Mouse (Mus musculus): ENCODE data around the gene St6gal1.

Gene St6gal1

DNA sequence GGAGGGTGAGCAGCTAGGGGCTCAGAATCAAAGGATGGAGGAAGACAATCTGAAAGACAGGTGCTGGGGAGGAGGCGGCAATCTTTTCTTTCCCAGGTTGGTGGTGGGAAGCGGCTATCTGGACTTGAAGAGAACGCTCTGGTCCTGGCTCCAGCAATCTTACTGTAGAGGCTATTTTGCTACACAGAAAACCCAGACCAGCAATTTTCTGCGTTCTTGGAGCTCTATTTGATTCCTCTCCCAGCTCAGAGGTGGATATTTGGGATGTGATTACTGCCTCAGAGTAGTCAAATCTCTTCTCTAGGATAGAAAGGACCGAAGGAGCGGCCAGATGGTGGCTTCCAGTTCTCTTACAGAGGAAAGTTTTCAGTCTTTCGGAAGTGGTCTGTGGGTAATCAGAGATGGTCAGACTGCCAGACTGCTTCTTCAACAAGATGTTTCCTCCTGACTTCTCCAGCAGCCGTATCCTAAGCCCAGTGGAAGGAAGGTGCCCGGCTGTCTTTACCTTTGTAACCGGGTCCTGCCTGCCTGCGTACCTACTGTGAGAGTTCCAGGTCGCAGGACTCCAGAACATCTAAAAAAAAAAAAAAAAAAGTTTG is 570 bp upstream of the St6gal1 start:
- DNase-seq = no peak

DNA sequence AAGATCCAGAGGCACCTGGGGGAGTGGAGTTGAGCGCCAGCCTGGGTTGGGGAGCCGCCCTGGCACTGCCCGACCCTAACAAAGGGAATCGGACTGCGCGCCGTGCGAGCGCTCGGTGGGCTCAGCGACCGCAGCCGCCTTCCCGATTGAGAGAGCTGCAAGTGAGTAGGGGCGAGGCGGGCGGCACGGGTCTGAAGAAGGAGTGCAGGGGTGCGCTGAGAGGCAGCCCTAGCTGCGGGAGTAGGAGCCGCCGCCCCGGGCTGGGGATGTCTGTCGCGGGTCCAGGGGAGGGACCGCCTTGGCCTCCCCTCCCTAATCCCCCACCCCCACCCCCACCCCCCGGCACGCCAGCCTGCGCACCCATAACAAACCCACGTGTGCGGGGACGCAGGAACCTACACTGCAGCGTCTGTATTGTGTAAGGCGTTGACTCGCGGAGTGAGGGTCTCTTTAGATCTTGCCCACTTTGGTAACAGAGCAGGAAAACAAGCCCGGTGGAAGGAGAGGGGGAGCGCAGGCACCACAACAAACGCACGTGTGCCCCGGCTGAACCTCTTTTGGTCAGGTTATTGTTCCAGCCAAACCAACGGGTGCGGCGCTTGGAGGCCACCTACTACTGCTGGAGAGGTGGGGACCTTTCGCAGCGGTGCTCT is 655 bp downstream of the St6gal1 start:
- DNase-seq = peak; percentile 48

DNA sequence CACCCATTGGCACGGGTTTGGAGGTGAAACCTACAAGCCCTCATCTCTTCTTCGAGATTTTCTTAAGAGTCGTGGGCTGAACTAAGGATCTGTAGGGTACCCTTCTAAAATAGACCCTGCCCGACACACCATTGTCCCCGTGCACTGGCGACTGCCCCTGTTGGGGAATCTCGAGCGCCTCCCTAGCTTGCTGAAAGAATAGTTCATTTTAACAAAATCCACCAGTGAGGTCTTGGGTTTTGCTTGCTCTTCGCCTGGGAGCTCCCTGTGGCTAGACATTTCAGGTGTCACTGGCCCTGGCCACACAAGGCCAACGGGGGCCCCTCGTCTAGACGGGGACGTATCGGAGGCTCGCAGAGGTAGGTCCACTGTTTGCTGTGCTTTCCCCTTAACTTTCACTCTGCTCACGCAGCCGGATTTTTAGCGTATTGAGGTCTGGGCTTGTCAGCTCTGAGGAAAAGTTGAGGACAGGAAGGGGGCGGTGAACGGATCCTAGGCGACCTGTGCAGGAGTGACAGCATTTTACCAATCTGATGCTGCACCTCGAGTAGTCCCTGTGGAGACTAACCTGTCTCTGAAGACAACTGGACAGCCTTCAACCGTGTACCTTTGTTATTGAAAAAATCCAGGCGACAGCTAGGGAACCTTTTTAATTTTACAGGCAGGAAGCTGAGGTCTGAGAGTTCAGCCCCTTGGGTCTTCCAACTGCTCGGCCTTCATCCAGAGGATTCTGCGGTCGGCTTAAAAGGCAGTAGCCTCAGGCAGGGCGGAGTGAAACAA is 1.5 kb downstream of the St6gal1 start:
- peak; percentile 61 for DNase-seq

DNA sequence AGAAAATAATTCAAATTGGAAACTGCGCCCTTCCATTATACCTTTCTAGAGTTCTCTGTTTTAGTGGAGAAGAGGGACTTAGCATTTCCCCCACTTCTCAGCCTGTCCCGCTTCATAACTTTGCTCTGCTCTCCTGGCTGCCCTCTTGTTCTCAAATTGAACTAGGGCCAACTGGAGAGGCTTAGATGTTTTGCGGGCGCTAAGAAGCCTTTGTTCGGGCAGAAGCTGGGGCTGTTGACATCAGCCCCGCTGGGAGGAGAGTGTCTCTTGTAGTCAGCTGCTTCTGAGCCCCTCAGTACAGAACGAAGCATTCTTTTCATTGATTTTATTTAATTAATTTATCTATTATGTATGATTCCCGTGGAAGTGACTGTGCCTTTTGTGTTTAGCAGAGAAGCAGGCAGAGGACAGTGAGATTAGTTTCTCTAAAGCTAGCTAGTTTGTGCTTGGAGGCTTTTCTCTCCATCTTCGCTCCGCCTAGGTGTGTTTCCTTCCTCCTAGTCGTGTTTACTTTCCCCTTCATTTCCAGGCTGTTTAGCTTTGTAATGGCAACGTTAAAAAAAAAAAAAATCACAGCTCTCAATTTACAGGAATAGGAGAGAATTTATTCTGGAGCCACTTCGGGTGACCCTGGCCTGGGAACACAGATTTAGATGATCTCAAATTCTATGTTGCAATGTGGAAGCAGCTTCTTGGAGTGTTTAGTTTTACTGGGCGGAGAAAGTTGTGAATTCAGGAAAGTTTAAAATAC is 2.2 kb downstream of the St6gal1 start:
- DNase-seq = peak; percentile 47

DNA sequence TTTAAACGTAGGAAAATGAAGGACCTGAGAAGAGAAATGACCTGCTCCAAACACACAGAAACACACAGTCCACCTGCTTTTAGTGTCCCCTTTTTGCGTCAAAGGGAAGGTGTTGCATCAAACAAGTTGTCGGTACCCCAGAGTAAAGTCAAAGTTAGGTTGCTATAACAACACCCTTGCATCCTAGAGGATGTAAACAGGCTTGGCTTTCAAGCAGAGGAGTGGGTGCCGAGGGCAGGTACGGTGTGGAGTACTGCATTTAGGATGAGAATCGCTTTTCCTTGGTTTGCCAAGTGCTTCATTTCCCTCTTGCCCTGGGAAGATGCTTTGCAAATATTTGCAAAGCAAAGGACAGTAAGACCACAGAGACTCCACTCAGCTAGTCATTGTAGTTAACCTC is 3.3 kb downstream of the St6gal1 start:
- no peak for DNase-seq

DNA sequence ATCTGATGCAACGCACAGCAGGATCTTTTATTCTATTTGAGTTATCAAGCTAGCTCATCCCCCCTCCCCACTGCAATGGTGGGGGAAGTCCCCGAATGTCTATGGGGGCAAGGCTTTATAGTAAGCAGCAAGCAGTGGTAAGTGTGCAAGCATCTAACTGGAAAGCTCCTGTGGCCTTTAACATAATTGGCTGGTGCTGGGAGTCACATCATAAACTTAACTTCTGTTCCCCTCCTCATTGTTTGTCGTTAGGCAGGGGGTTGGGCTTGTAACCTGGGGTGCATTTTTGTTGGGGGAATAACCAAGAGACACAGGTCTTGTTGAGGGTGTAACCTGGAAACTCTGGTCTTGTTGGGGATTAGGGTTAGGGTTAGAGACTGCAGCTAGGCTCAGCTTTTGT is 3.9 kb downstream of the St6gal1 start:
- DNase-seq = no peak

DNA sequence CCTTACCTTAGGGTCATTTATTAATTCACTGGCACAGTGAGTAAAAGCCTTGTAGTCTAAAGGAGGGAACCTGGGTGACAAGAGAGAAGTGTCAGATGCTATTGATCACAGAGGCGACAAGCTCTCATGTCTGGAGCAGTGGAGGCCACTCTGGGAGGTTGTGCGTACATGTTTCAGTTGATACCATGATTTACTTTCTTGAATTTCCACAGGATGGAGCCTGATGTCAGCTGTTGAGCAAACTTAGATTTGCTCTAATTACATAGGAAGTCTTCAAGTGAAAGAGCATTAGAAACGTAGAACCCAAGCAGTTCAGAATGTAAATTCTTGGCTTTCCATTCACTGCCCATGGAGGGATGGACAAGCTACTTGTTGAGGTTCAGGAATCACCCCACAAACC is 5.4 kb downstream of the St6gal1 start:
- no peak for DNase-seq

DNA sequence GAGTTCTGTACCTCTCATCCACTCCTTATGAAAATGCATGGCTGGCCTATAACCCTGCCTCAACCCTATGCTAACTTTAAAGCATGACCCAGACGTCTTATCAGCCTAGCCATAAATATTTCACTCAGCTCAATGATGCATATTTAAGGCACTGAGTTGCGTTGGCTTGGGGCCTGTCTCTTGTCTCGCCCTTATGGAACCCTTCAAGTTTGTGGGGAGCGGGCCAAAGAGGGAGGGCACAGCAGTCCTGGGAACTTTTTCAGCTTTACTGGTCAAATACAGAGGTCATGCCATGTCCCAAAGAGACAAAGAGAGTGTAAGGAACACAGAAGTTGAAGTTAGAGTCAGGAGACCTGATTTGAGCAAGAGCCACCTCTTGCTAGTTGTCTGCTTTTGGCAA is 6.6 kb downstream of the St6gal1 start:
- peak; percentile 72 for DNase-seq

DNA sequence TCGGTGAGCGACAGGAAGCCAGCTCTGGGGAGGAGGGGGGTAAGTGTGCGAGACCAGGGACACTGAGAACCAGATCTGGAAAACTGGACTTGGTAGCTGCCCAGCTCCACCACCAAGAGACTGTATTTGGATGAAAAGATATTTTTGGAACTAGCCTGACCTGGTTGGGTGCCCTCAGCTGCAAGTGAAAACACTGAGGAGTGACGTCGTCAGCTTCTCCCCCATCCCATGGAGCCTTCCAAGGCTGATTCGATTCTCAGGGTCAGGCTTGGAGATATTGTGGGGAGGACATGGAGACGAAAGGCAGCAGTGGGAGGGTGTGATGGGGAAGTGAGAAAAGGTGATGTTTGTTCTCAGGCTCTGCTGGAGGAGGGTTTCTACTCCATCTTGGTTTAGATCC is 8.2 kb downstream of the St6gal1 start:
- DNase-seq = peak; percentile 50

DNA sequence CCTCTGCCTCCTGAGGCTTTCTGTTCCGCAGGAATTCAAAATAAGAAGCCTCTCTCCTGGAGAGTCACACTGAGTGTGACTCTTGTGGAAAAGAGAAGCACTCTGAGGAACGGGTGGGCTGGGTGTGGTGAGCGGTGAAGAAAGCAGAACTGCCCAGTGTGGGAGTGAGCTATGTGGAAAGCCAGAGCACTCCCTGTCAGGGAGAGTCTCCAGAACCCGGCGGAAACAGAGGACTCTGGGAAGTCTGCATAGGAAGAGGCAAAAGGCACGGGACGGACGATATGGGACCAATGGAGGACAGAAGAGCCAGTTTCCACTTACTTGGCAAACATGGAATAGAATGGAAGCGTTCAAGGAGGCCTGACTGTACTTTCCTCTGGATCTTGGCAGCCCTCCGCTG is 9.0 kb downstream of the St6gal1 start:
- peak; percentile 78 for DNase-seq

DNA sequence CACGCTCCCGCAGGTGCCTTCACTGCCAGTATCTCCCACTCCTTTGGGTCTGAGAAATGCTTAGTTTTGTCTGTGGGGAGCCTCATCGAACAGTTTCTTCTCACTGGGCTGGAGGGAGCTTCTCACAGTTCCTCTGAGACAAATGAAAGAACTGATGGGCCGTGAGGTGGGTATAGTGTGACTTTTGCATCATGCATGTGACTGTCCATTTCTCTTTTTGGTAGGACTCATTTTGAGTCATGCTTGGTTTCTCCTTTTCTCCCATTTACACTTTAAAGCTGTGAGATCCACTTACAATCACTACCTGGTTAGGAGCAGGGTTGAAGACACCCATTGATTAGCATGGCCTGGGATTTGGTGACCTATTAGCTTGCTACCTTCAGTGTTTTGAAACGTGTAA is 10.0 kb downstream of the St6gal1 start:
- DNase-seq = no peak

DNA sequence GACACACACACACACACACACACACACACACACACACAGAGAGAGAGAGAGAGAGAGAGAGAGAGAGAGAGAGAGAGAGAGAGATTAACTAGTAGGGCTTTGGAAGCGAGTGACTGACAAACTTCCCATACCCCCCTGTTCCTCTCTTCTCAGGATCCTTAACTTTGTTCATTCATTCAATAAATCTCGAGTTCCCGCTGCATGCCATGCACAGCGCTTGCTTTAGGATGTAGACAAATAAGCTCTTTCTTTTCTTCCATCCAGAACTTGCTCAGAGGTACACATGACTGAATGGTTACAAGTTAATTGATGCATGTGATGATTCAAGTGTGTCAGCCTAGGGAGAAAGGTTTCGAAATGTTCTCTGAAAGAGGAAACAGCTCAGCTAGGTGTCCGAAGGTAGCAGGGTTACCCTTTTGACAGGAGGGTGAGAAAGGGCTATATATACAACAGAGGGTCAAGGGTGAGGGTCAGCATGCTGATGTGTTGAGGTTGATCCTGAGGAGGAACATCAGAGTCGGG is 10.7 kb downstream of the St6gal1 start:
- DNase-seq = no peak

DNA sequence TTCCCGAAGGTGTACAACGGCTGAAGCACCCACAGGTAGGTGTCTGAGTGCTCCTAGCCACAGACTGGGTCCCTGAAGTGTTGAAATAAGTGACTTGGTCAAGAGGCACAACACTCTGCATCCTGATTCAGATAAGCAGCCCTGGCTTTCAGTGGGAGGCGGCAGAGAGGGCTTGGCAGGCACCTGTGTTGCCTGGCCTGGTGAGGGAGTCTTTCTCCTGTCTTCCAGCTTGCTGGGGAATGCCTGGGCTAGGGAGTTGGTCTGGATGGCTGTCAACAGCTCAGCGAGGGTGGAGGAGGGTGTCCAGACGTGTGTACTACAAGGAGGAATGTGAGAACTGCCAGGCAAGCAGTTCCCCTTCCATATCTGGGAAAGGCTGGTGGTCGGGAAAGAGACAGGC is 15.0 kb downstream of the St6gal1 start:
- peak; percentile 72 for DNase-seq

DNA sequence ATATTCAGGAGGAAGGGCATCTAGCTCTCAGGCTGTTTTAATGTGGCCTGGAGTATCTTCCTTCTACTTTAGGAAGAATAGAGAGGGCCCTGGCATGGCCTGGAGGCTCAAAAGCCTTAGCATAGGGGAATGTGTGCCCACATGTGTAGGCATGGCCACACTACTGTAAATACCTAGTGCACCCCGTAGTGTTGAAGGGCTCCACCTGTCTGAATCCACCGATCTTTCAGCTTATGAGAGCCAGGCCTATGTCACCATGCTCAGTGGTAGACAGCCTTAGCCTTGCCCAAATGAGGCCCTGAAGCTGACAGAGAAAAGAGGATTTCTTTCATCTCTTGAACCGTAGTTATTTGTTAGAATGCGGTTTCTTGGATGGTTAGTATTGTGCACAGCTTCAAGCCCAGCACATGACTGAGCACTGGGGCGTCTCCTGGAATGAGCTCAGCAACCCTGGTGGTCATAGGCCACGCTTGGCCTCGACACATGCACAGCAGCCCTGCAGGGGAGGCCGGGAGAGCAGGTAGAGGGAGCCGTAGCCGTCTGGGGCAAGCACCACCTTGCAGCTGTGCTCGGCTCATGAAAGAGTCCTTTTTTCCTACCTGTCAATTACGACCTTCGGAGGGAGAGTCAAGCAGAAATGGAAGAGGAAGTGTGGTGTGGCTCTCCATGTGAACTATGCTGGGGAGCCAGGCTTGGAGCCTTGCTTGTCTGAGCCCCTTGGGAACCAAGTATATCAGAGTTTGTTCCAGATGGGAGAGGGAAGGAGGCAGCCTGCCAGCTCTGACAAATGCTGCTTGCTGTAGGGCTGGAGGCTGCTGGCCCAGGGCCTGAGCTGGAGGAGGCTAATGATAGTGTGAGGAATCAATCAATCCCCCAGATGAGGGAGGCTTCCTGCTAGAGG is 15.8 kb downstream of the St6gal1 start:
- peak; percentile 83 for DNase-seq

DNA sequence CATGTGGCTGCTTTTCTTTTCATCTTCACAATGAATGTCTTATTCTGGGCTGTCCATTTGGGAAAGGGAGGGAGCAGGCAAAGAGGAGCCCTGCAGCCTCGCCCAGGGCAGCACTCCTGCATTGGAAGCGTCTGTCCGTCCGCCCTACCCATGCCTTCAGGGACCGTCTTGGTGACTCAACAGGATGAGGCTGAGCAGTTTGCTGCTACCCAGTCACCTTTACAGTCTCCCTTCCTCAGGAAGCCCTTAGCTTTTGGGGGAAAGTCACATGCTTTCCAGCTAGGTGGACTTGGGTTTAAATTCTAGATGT is 16.4 kb downstream of the St6gal1 start:
- no peak for DNase-seq

DNA sequence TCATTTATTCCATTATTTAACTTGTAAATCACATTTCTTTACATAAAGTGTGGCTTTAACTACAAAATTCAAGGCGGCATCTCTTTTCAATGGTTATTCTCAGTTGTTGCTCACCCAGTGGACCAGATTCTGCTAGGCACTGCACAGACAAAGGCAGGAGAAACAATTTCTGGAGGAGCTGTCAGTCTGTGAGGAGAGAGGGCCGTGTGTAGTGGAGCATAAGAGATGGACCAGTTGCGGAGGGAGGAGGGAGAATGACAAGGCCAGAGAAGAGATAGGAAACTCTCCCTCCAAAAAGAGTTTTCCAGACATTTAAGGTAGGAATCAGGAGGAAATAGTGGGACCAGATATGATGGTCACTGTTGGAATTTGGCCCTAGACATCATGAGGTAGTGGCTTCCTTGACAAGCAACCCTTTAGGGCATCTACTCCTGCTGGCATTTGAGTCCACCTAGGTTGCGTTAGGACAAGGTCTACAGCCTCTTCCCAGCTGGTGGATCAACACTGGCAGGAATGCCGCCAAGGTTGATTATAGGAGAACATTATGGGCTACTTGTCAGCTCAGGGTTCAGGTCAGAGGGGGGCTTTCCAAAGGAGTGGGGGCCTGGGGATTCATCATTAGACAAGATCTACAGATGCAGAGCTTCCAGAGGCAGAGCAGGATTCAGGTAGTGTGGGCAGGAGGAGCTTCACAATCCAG is 19.3 kb downstream of the St6gal1 start:
- DNase-seq = no peak

DNA sequence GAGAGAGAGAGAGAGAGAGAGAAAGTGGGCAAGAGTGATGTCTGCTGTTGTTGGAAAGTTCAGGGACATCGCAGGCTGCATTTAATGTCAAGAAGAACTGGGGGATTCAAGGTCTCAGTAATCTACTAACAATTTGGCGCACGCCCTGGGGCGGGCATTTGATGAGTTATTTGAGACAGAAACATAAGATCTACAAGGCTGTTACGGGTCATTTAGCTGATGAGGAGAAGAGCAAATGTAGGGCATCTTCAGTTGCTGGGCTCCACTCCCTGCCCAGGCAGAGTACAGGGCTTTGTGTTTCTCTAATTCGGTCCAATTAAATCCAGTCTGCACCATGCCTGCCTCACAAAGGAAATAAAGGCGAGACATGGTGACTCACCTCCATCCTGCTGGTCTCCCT is 19.9 kb downstream of the St6gal1 start:
- no peak for DNase-seq

DNA sequence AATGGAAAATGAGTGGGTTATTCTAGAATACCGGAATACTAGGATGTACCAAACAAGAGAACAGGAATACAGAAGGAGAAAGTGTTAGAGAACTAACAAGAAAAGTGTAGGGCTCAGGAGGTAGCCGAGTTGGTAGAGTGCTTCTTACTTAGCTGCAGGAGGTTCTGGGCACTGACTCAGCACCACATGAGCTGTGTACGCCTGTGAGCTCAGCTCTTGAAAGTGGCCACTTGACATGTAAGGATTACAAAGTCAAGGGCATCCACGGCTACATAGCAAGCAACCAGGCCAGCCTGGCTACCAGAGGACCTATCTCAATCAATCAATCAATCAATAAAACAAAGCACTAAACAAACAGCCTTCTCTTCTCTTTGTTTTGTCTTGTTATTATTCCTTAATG is 24.7 kb downstream of the St6gal1 start:
- DNase-seq = peak; percentile 77

DNA sequence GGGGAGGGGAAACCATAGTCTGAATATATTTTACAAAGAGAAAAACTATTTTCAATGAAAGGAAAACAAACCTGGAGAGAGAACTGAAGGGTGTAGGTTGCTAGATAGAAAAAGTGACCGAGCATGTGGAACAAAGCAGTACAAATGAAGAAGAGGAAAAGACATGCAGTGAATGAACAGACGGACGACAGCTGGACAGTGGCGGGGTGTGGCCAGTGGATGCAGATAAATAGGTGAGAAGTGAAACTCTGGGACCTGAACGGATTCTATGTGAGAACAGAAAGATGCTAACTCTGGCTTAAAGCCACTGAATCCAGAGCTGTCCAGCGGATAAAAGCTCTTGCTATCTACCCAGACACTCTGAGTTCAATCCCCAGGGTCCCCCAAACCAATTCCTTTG is 25.2 kb downstream of the St6gal1 start:
- no peak for DNase-seq

DNA sequence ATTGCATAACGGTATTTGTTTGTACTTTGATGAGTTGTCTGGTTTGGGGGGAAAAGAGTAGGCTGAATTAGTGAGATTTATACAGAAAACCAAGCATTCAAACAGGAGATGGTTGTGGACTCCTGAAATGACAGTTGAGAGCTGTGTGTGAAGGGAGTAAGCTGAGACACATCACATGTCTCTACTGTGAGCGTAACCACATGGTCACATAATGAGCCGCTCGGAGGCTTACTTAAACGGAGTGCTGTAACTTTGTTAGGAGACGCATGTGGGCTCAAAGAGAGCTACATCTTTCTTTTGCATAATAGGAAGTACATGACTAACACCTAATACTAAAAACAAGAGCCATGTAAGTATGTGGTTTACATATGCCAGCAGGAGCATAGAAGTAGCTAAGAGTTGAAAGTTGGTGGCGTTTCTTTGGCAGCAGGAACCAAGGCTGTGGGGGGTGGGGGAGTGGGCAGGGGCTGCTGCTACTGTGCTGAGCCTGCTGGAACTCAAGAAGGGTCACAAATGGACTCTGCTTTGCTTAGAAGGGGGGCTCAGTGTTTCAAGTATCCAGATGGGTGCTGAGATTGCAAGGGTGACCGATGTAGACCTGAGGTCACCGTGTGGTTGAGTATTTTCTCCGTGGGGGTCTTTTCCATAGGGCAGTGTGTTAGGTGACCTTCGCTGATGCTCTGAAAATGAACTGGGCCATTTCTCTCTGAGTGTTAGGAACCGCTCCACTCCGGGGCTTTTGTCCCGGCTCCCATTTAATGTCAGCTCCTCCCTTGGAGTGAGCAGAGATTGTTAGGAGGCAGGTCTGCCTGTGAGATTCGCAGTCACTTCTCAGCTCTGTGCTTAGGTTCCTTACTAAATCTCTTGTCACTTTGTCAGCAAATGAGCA is 26.3 kb downstream of the St6gal1 start:
- peak; percentile 60 for DNase-seq

DNA sequence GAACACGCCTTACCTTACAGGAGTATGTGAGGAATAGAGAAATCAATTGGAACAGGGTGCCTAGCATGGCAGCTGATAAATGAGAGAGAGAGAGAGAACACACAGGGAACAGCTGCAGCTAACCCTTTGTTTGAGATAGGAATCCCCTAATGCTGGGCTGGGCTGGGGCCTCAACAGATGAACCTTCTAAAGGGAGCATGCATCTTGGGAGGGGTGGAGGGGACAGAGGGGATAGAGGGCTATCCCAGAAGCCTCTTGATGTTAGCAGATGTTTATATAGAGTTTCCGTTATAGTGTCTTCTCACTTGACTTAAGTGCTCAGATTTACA is 26.9 kb downstream of the St6gal1 start:
- no peak for DNase-seq

Data from lung, postnatal 36 days (tissue).